Mouse (Mus musculus): ENCODE data around the gene Gm10273.
A peak's percentile ranks its signal among the peaks of the same experiment; 100 is the strongest.

Gene Gm10273

GRCm38 (mm10) chr10:59402899-59403792 is 7.7 kb downstream of the Gm10273 start, which contains the start of gene Pla2g12b:
TSS of gene Pla2g12b (plus strand) at chr10:59403660.
- DNase-seq (ENCODE audit: low spot score in 2 of 2), result no peak

- DNase-seq (ENCODE audit: low spot score in 2 of 2), result no peak
Measured at GRCm38 (mm10) chr10:59403793-59404149, 8.3 kb downstream of the Gm10273 start.

DNA sequence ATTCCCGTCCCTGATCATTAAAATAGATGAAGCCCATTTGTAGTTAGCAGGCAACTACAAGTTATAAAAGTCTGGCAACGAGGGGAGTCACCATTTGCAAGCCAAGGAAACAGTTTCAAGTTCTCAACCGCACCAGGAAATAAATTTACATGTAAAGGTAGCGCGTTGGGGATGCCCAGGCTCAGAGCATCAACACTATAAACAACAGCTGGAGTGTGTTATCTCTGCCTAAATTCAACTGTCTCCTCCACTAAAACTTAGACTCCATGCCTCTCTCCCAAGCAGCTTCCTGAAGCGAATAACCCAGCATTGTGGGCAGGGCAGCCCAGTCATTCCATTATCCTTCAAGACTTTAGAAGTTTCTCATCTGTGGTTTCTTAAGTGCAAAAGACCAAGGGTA is 13.1 kb downstream of the Gm10273 start:
- DNase-seq (ENCODE audit: low spot score in 2 of 2), result no peak

DNA sequence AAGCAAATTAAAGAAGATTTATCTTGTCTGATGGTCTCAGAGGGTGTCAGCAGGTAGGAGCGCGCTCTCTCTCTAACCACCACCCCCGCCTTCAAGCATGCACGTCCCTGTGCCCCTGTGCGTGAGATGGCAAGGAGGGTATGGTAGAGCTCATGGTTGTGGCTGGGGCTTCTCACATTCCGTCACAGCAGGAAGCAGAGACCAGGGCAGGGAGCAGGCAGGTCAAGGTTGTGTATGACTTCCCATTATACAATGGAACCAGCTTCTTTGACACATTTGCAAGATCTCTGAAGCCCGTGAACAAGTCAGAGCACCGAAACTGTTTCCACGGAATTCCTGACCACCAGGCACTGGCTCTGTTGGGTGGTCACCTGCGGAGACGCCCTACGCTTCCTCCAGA is 14.8 kb downstream of the Gm10273 start:
- DNase-seq (ENCODE audit: low spot score in 2 of 2), result no peak

- DNase-seq (ENCODE audit: low spot score in 2 of 2), result no peak
Measured at GRCm38 (mm10) chr10:59413711-59414110, 18.3 kb downstream of the Gm10273 start.

GRCm38 (mm10) chr10:59416623-59417022 is 21.2 kb downstream of the Gm10273 start:
- no peak for DNase-seq (ENCODE audit: low spot score in 2 of 2)

GRCm38 (mm10) chr10:59419516-59419915 is 24.1 kb downstream of the Gm10273 start:
- no peak for DNase-seq (ENCODE audit: low spot score in 2 of 2)

GRCm38 (mm10) chr10:59424453-59424852 is 29.0 kb downstream of the Gm10273 start:
- no peak for DNase-seq (ENCODE audit: low spot score in 2 of 2)

- peak in 1 of 2 experiments; percentile 14 for DNase-seq (ENCODE audit: low spot score in 2 of 2)
Measured at GRCm38 (mm10) chr10:59425369-59425768, 29.9 kb downstream of the Gm10273 start.

GRCm38 (mm10) chr10:59426371-59426770 is 30.9 kb downstream of the Gm10273 start:
- no peak for DNase-seq (ENCODE audit: low spot score in 2 of 2)

DNA sequence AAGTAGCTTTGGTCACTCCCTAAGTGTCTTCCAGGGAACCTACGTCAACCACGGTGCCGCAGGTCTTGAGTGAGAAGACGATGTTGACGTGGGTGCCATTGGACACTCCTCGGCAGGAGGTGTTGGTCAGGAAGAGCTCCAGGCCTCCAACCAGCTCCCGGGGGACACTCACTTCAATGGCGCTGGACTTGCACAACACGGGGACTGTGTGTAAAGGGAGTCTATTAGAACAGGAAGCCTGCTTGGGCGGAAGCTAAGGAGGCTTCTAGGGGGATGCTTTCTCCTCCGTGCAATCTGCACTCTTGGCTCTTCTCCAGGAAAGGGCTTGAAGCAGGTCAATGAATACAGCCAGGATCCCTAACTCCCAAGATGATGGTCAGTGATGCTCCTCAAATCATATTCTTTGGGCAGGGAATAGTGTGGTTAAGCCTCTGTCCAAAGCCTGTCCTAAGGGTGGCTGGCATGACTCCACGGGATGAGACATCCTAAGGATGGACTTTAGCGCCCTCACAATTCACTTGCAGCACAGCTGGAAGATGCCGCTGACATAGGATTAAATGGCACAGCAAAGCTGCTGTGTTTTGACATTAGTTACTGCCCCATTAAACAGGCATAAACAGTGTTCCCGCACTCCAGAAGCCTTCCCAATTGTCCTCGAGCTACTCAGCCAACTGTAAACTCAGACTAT is 34.2 kb downstream of the Gm10273 start:
- no peak for DNase-seq (ENCODE audit: low spot score in 2 of 2)

GRCm38 (mm10) chr10:59430701-59431218 is 35.3 kb downstream of the Gm10273 start:
- DNase-seq (ENCODE audit: low spot score in 2 of 2), result no peak

GRCm38 (mm10) chr10:59435746-59436145 is 40.3 kb downstream of the Gm10273 start:
- no peak for DNase-seq (ENCODE audit: low spot score in 2 of 2)

- DNase-seq (ENCODE audit: low spot score in 2 of 2), result no peak
Measured at GRCm38 (mm10) chr10:59438651-59439050, 43.2 kb downstream of the Gm10273 start.

DNA sequence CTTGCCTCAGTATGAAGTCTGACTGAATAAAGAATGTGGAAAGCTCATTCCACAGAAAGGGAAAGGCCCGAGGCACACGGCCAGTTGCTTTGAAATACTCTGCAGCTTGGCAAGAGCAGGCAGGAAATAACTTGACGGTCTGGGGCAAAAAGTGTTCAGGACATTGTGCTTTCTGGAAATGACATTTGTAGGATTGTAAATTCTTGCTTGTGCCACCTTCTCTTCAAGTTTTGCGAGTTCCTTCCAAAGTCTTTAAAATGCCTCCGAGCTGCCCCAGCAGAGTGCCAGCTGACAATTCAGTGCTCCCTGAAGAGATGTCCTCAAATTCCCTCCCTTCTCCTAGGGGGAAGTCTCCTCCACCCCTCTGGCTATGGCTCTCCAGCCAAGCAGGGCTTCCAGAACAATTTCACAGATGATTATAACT is 44.1 kb downstream of the Gm10273 start:
- DNase-seq (ENCODE audit: low spot score in 2 of 2), result no peak

- no peak for DNase-seq (ENCODE audit: low spot score in 2 of 2)
Measured at GRCm38 (mm10) chr10:59440177-59440576, 44.7 kb downstream of the Gm10273 start.

DNA sequence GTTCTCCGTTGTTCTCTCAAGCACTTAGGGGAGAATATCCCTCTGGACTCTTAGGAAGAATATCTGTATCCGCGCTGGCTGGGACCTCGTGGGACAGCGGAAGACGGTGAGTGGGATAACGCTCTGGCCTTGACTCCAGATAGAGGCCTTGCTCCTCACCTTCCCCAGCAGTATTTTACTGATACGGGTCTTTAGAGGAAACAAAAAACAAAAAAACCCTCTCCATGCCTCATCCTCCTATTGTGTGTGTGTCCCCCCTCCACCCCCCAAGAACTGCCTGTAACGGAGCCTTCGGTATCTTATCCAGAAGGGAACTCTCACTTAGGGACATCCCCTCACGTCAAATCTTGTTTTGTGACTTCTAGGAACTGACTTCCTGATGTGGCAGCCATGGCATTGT is 46.3 kb downstream of the Gm10273 start, which contains the start of gene Oit3:
Gene Oit3, minus strand, starts transcription at position 44 of the 400 bp plus-strand sequence.
- DNase-seq (ENCODE audit: low spot score in 2 of 2), result no peak

GRCm38 (mm10) chr10:59443212-59443611 is 47.8 kb downstream of the Gm10273 start:
- no peak for DNase-seq (ENCODE audit: low spot score in 2 of 2)

GRCm38 (mm10) chr10:59444106-59444505 is 48.7 kb downstream of the Gm10273 start:
- DNase-seq (ENCODE audit: low spot score in 2 of 2), result no peak

DNA sequence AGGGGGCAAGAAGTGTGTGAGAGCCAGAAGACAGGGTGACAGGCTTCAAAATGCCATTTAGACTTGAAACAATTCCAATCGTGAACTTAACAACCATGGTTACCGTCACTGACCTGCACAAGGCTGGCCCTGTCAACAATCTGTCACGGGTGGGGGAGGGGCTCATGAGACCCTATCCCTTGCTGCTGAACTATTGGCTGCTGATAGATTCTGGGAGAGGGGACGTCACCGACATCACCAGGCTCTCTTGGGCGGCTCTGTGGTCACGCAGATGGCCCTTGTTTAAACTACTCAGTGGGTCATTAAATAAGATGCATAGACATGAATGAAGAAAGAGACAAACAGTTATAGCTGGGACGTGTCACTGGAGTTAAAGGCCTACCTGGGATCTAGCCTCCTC is 49.2 kb downstream of the Gm10273 start:
- peak in 1 of 2 experiments; percentile 13 for DNase-seq (ENCODE audit: low spot score in 2 of 2)

Data from cerebellum, postnatal 4 days (tissue).